Mouse (Mus musculus) heart, postnatal 0 days (tissue): Measurements from ENCODE around the gene Gramd1c.

Experiments used
- CTCF ChIP-seq: IDR thresholded peaks from 2 replicates; pipeline ENCODE4 v1.5.1; 2016; ENCODE audit warnings: antibody characterized with exemption, control low read depth, low read depth
- EP300 ChIP-seq: IDR thresholded peaks from 2 replicates; pipeline ENCODE4 v1.6.1; 2016; ENCODE audit warnings: antibody characterized with exemption, low read depth

- TF ChIP-seq CTCF (no peak), EP300 (no peak)
Observed at GRCm38 (mm10) chr16:43954913-43955312, 108.2 kb downstream of the Gramd1c start.
